Mouse (Mus musculus): ENCODE measurements around the gene Olfr869. TPM values are rescaled to one million over a fixed set of nuclear protein-coding genes. Genes with fewer than 3 reads are reported as not detected.

The Olfr869 gene
- not detected for total RNA-seq (2021)

- intact Hi-C loops (cut with DNase I), result no loop called here
- DNase-seq, result no peak
Observed at GRCm38 (mm10) chr9:20128709-20129108, at the start of gene Olfr869. Gene Olfr869 (plus strand): TSS chr9:20129009.

DNA sequence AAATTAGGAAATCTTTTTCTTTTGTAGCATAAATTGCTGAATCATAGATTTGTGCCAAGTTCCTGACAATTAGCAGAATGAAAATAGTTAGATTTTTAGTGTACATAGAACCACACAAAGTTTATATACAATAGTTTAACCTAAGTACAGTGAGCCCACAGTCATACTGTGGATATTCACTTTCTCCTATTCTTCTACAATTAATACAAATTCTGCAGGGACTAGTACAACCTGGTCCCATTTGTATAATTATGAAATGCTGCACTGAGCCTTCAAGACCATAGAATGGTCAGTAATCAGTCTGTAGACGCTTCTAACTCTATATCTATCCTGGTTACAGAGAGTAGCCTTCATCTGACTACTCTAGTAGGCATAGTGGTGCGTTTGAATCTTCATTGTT lies 30.5 kb upstream of the Olfr869 start, which contains the start of gene Olfr868:
Gene Olfr868, plus strand, starts transcription at position 301 of the 400 bp plus-strand sequence.
- DNase-seq, result no peak
- intact Hi-C loops (cut with DNase I), result no loop called here

DNA sequence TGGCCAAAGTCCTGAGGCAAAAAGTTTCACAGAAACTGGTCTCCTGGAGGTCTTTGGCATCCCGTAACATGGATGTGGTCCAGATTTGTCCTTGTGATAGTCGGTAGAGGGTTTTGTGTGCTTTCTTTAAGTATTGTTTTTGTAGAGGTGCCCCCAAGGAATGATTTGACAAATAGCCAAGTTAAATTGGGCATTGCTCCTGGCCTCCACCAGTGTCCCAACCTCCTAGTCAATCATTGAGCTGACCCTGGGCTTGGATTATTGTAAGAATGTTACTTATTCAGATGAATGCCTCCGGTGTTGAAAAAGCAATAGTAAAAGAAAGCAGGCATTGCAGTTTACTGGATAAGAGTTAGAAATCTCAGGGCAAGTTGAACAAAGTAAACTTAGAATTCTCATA lies 20.9 kb downstream of the Olfr869 start:
- no peak for DNase-seq
- intact Hi-C loops (cut with DNase I), result no loop called here

- no peak for DNase-seq
- intact Hi-C loops (cut with DNase I), result no loop called here
Observed at GRCm38 (mm10) chr9:20173957-20174356, 45.1 kb downstream of the Olfr869 start, which contains the start of gene Olfr870. Gene Olfr870 (minus strand): TSS chr9:20174057.

- DNase-seq, result no peak
- intact Hi-C loops (cut with DNase I), result loop anchor here (2.0 kb wide), 1 partner anchor 19 kb away; no protein-coding TSS in a partner anchor
Observed at GRCm38 (mm10) chr9:20179463-20179862, 50.7 kb downstream of the Olfr869 start.

Other genes with a start within 250 kb of the Olfr869 start
- gene Olfr862, start 241.0 kb upstream of the Olfr869 start, total RNA-seq (2021), result not detected
- gene Olfr77, start 212.1 kb upstream of the Olfr869 start, total RNA-seq (2021), result not detected
- gene Olfr866, start 101.0 kb upstream of the Olfr869 start, total RNA-seq (2021), result not detected
- not detected for gene Olfr867, start 71.4 kb upstream of the Olfr869 start, total RNA-seq (2021)
- gene Olfr868, start 30.4 kb upstream of the Olfr869 start, total RNA-seq (2021), result not detected
- gene Olfr870, start 45.0 kb downstream of the Olfr869 start, total RNA-seq (2021), result not detected
- not detected for gene Olfr871, start 83.2 kb downstream of the Olfr869 start, total RNA-seq (2021)
- not detected for gene Olfr872, start 108.1 kb downstream of the Olfr869 start, total RNA-seq (2021)
- gene Olfr39, start 153.3 kb downstream of the Olfr869 start, total RNA-seq (2021), result not detected
- not detected for gene Olfr873, start 169.5 kb downstream of the Olfr869 start, total RNA-seq (2021)
- gene Olfr18, start 207.1 kb downstream of the Olfr869 start, total RNA-seq (2021), result under 1 TPM in 1 of 2 experiments, not detected in 1; 0.10 TPM

All from heart, postnatal 10 days (tissue).